Mouse (Mus musculus): ENCODE measurements at regions not wholly inside any gene's neighbourhood (a gene's known extent, or its start where the extent isn't known, plus 50 kb on each side); places are given as distances from the start of the nearest gene placed in this dataset.
"Not testable (repeated sequence)": the region's sequence is repeated elsewhere in the genome, so short reads cannot be mapped to it uniquely, and the experiment has no call there.

DNA sequence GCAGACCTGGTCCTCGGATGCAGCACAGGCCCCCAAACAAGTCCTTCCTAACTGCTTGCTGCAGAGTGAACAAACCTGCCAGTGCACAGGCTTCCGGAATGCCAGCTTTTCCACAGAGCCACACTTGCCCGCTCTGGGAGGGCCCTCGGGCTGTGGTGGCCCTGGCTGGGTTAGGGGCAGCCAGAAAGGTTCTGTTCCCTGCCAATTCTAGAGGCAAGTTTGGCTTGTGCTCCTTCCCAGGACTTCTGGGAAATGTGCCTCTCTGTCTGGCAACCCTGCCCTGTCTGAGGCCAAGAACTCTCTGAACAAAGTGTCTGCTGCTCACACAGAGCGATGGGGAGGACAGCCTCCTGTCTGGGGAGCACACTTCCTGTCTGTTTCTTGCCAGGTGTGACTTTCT lies 66.4 kb downstream of the Xrcc2 start:
- DNase-seq (ENCODE audit: low read depth): peak; percentile 62

DNA sequence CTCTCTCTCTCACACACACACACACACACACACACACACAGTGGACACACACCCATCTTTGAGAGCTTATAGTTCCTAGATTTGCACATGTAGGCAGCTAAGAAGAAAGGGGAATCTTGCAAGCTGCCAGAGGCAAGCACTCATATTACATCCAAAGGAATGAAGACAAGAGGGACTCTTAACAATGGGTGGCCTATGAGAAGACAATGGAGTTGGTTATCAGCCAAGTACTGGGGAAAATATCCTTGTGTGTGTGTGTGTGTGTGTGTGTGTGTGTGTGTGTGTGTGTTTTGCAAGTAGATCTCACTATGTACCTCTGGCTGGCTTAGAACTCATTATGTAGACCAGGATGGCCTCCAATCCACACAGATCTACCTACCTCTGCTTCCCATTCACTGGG lies 67.5 kb downstream of the Xrcc2 start:
- DNase-seq (ENCODE audit: low read depth): no peak

DNA sequence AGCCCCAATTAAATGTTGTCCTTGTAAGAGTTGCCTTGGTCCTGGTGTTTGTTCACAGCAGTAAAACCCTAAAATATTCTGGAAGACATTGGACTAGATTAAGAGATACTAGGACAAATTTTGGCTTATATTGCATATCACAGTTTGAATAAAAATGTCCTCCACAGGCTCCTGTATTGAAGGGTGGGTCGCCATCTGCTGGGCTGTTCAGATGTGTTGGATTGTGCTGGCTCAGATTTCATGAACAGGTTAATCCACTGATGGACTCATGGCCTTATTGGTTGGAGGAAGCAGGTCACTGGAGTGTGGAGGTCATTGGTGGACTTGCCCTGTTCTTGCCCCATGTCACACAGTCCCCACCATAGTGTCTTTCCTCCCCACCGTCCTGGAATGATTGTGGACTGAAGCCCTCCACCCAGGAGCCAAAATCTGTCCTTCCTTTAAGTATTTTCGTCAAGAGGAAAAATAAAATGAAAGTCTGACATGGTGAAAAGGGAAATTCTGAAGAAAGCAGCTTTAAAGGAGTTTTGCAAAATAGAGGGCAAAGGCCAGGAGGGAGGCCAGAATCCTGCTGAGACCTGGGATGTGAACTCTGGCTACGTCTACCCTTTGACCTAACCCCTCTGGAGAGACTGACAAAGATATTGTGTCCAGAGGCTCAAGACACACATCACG lies 72.6 kb downstream of the Xrcc2 start:
- DNase-seq (ENCODE audit: low read depth): no peak

DNA sequence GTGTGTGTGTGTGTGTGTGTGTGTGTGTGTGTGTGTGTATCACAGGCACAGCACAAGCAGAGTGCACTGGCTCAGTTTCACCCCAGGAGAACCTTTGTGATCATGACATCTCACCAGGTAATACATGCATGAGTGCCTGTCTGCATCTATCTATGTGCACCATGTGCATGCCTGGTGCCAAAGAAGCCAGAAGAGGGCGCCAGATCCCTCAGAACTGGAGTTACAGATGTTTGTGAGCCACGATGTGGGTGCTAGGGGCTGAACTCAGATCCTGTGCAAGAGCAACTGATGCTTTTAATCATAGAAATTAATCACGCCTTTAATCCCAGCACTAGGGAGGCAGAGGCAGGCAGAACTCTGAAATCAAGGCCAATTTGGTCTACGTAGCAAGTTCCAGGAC lies 75.9 kb downstream of the Xrcc2 start:
- DNase-seq (ENCODE audit: low read depth): no peak

DNA sequence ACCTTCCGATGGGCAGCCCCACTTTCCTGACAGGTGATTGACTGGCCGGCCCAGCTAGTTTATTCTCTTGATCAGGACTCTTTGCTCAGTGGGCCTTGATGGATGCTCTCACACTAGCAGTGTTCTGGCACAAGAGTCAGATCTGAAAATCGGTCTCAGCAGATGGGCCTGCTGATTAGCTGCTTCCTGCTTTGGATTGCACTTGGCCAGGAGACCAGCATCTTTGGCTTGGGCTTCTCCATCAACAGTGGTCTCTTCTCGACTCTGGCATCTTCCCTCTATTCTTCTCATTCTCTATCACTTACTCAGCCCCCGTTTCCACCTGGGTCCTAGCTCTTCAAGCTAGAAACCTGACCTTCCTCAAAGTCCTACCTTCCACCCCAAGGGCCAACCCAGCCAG lies 77.1 kb downstream of the Xrcc2 start:
- DNase-seq (ENCODE audit: low read depth): no peak

DNA sequence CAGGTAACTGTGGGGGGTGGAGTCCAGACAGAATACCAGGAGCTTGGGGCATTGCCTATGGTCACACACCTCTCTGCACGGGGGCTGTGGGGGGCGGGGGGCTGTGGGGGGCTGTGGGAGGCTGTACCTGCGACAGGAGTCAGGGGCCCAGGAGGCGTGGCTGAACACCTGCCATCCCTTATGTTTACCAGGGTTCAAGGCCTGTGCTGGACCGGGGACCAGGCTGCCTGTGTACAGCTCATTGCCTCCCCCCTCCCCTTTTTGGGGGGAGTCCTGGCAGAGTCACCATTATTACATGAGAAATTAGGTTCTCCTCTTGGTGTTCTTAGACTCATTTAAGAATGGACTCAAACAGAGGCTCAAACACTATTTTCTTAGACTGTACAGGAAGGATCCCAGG lies 78.5 kb downstream of the Xrcc2 start:
- DNase-seq (ENCODE audit: low read depth): no peak

DNA sequence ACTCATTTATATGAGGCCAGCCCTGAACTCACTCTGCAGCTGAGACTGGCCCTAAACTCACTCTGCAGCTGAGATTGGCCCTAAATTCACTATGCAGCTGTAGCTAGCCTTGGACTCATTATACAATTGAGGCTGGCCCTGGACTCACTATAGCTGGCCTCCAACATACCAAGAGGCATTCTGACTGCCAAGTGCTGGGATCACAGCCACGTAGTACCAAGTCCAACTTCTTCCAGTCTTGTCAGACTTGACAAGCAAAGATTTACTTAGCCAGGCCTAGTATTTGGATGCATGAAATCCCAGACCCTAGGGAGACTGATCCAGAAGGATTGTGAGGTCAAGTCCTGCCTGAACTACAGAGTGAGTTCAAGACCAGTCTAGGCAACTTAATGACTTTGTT lies 81.6 kb downstream of the Xrcc2 start:
- no peak for DNase-seq (ENCODE audit: low read depth)

DNA sequence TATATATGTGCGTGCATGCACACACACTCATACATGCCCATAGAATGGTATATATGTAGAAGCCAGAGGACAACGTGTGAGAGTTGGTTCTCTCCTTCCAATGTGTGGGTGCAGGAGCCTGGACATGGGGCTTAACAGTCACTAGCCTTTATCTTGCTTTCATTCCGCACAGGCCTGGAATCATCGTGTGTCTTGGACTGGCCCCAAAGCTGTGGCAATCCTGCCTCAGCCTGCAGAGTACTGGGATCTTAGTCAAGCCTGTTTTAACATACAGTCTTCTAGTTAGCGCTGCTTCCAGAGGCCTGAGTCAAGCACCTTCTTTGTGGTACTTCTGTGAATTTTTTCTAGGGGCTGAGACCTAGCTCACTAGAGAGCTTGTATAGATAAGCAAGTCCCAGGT lies 85.8 kb downstream of the Xrcc2 start:
- no peak for DNase-seq (ENCODE audit: low read depth)

DNA sequence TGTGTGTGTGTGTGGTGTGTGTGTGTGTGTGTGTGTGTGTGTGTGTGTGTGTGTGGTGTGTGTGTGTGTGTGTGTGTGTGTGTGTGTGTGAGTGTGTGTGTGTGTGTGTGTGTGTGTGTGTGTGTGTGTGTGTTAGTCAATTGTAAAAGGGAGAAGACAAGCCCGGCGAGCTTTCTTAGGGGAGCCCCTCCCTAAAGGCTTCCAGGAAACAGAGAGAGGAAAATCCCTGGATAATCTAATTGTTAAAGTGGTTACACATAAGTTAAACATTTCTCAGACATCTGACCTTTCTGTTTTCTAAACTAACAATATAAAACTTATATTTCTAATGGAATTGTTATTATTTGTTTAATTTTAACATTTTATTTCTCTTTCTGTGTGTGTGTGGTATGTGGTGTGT lies 86.3 kb downstream of the Xrcc2 start:
- not testable (repeated sequence) for DNase-seq (ENCODE audit: low read depth)

DNA sequence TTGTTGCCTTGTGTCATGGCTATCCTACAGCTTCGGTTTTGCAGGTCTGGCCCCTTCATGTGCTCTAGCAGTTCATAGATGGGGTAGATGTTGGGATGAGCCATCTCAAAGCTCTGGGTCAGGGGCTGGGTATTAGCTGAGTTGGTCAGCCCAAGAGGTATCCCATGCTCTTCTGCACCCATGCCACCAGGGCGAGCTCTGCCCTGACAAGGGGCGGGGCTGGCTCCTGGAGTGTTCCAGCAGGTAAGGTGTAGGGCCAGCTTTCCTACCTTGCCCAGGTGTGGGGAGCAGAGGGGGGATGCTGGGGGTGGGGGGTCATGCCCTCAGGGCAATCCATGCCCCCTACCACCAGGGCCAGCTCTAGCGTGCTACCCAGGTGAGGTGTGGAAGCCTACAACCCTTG lies 91.0 kb downstream of the Xrcc2 start:
- DNase-seq (ENCODE audit: low read depth): no peak

DNA sequence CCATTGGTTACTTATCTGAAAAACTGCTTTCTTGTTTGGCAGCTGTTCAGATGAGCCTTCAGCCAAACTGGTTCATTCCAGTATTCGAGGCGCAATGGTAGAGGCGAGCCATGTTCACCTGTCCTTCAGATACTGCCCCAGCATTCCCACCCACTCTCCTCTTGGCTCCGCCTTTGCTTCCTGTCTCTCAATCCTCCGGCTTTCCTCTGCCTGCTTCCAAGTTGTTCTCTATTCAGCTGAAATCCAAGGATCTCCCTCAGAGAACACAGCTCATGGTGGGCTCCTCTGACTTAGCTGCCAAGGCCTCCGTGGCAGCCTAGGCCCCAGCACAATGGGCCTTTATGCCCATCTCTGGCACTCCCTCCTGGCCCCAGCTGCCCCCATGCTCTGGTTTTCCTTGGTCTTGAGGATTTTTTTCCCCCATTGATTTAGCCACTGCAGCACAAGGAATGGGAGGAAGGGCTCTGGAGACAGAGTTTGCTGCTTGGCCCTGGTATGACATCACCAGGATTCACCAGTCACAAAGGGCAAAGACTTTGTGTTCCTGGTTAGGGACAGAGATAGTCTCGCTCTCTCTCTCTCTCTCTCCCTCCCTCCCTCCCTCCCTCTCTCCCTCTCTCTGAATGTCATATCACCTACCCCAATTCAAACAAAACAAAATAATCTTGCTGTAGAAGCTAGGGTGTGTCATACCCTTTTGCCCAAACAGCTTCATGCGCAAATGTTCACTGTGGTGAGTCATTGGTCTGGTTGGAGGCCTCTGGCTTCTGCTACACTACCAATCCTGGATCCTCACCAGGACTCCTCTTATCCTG lies 91.6 kb downstream of the Xrcc2 start:
- DNase-seq (ENCODE audit: low read depth): peak; percentile 59

DNA sequence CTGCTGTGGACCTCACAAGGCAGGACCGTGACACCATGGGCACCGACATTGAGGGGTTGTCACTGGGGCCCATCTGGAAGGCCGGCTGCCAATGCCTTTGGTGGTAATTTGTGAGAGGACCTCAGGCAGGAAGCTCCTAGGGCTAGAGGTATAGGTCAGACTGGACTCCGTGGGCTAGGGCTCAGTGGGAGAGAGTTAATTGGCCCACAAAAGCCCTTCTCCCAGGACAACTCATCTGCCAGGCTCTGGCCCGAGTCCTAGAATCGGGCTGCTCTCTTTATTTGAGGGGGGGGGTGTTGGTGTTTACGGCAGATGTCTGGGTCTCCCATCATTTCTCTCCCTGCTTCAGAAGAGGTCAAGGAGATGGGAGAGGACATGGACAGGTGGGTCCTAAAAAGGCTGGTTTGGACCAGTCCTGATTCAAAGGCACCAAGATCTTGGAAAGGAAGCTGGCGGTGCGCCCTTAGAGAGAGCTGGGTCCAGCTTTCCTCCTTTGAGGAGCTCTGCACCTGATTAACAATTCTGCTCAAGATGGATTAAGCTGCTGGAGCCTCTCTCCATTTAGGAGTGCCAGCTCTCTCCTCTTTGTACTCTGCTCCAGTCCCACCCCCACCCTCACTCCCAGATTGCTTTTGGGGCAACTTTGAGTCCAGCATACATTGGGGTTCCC lies 93.5 kb downstream of the Xrcc2 start:
- no peak for DNase-seq (ENCODE audit: low read depth)

DNA sequence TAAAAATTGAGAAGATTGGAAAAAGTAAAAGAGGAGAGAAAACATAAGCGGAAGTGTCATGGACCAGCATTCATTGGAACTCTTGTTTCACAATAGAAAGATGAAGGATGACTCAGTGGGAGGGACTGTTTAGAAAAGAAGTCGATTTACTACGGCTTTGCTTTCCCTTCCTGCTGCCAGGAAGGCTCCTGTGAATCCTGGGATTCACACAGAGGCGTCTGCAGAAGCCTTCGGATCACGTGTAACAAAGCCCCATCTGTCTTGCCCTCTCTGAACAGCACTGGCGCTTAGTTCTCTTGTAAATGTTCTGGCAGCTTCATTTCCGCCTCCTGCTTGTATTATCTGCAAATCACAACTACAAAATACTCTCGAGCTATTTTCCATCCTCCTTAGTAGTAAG lies 94.0 kb downstream of the Cct8l1 start:
- peak; percentile 28 for DNase-seq (ENCODE audit: low read depth)

DNA sequence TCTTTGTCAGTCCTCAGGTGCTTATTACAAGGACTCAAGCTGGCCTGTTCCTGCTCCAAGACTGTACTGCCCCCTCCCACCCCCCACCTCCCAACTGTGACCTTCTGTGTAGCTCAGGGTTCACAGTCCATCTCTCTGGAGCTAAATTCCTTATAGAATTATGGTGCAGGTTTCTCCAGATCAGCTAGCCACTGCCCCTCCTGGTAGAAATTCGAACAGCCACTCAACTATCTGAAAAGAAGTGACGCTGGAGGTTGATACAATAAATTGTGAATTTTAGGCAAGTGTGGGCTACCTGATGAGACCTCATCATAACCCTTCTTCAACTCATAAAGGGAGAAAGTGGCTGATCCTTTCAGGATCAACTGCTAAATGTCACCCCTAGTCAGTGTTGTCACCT lies 86.3 kb downstream of the Cct8l1 start:
- DNase-seq (ENCODE audit: low read depth): no peak

DNA sequence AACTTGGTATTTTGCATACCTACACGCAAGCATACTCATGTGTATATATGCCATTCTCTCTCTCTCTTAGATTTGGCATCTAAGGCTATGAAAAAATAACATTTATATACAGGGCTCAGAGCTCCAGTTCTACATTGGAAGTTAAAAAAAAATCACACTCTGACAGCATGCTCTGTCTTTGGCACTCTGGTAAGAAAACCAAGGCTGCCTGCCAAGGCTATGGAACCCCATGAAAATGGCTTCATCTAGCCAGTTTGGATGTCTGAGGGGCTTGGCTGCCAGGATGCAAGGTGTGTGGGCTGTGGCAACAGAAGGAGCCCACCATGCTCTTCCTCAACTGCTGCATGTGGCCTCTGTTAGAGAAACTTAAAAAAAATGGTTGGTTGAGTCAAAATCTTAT lies 83.5 kb downstream of the Cct8l1 start:
- DNase-seq (ENCODE audit: low read depth): no peak

DNA sequence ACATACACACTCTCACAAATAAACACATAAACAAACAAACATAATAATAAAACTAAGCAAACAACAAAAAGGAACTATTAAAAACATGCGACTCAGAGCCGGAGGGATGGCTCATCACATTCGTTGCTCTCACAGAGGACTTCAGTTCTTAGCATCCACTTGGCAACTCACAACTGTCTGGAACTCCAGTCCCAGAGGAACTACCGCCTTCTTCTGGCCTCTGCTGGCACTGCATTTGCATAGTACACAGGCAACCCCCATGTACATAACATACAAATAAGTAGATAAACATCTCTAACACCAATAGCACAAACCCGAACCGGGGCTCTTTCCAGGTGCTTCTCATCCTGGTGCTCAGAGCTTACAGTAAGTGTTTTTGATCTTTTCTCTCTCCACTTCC lies 81.9 kb downstream of the Cct8l1 start:
- no peak for DNase-seq (ENCODE audit: low read depth)

DNA sequence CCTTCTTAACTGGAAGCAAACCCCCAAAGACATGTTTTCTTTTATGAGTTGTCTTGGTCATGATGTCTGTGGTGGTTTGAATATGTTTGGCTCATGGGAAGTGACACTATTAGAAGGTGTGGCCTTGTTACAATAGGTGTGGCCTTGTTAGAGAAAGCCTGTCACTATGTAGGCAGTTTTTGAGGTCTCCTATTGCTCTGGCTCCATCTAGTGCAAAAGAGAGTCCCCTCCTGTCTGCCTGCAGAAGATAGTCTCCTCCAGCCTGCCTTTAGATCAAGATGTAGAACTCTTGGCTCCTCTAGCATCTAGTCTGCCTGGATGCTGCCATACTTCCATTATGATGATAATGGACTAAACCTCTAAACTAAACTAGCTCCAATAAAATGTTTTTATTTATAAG lies 75.8 kb downstream of the Cct8l1 start:
- no peak for DNase-seq (ENCODE audit: low read depth)
